Mouse (Mus musculus): ENCODE data around the gene Il22ra1. TPM values are rescaled to one million over a fixed set of nuclear protein-coding genes. Genes with fewer than 3 reads are reported as not detected.

Gene Il22ra1
- polyA plus RNA-seq, 1 experiment from 2014 or later = not detected

DNA sequence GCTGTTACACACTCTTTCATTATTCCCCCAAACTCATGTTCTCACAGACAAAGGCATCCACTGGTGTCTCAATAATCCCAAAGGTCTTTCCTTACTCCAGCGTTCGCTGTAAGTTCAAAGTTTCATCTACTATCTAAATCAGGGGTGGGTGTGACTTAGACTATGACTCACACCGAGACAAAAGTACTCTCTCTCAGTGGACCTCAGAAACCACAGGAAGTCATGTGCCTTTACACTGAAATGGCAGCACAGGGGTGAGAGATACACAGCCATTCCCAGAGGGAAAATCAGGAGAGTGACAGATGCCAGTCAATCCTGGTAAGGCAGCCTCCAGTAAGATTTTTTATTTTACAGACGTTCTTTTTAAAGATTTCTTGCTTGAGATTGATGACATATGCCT is 35.1 kb upstream of the Il22ra1 start:
- Histone ChIP-seq H3K4me3 (ENCODE audit: low read depth, low read length) (no peak overlapping the region), H3K9ac (ENCODE audit: low read length) (no peak overlapping the region), H3K4me1 (ENCODE audit: control insufficient read depth, insufficient read depth, low read length) (no peaks in the 10 kb centered on the region), H3K27me3 (replicated peaks; ENCODE audit: control insufficient read depth, insufficient read depth, low read length) (peaks cover 9% of the 10 kb centered on the region; the same call in 1 of the 2 replicates), H3K36me3 (ENCODE audit: control insufficient read depth, insufficient read depth, low read length) (no peaks in the 10 kb centered on the region), H3K4me2 (ENCODE audit: low read length) (no peak overlapping the region), H3K27ac (ENCODE audit: low read depth, low read length) (no peak overlapping the region), H3K9me3 (replicated peaks; ENCODE audit: control insufficient read depth, low read length) (no peaks in the 10 kb centered on the region)
- no peak for DNase-seq (ENCODE audit: low spot score)
- no peak for ATAC-seq
- WGBS = 87% methylated on average over 4 of the region's 4 CpGs

- Histone ChIP-seq H3K4me2 (ENCODE audit: low read length) (no peak overlapping the region), H3K27me3 (replicated peaks; ENCODE audit: control insufficient read depth, insufficient read depth, low read length) (no peaks in the 10 kb centered on the region), H3K36me3 (ENCODE audit: control insufficient read depth, insufficient read depth, low read length) (no peaks in the 10 kb centered on the region), H3K27ac (ENCODE audit: low read depth, low read length) (no peak overlapping the region), H3K4me1 (ENCODE audit: control insufficient read depth, insufficient read depth, low read length) (no peaks in the 10 kb centered on the region), H3K9me3 (replicated peaks; ENCODE audit: control insufficient read depth, low read length) (no peaks in the 10 kb centered on the region), H3K9ac (ENCODE audit: low read length) (no peak overlapping the region), H3K4me3 (ENCODE audit: low read depth, low read length) (no peak overlapping the region)
- DNase-seq (ENCODE audit: low spot score) (no peak), ATAC-seq (no peak)
- 81% methylated on average over 7 of the region's 7 CpGs for WGBS
Measured at GRCm38 (mm10) chr4:135698498-135698897, 29.5 kb upstream of the Il22ra1 start.

DNA sequence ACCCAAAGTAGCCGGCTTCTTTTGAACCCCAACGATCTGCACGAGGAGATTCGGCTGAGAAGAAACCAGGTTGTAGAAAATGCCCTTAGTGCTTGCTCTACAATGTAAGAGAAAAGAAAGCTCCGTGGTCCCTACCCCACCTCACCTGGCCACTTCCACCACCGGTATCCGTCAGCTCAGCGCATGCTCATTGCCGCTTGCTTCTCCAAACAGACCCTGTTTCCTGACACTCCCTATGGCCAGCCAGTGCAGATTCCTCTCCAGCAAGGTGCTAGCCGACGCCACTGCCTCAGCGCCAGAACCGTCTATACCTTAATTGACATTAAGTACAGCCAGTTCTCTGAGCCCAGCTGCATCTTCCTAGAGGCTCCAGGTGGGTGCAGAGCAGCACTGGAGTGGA is 24.5 kb upstream of the Il22ra1 start:
- ATAC-seq = no peak
- Histone ChIP-seq H3K4me1 (ENCODE audit: control insufficient read depth, insufficient read depth, low read length) (no peaks in the 10 kb centered on the region), H3K4me3 (ENCODE audit: low read depth, low read length) (no peak overlapping the region), H3K27ac (ENCODE audit: low read depth, low read length) (no peak overlapping the region), H3K27me3 (replicated peaks; ENCODE audit: control insufficient read depth, insufficient read depth, low read length) (no peaks in the 10 kb centered on the region), H3K9ac (ENCODE audit: low read length) (no peak overlapping the region), H3K4me2 (ENCODE audit: low read length) (no peak overlapping the region), H3K9me3 (replicated peaks; ENCODE audit: control insufficient read depth, low read length) (no peaks in the 10 kb centered on the region), H3K36me3 (ENCODE audit: control insufficient read depth, insufficient read depth, low read length) (no peaks in the 10 kb centered on the region)
- DNase-seq (ENCODE audit: low spot score) = no peak
- WGBS = 82% methylated on average over 13 of the region's 13 CpGs

DNA sequence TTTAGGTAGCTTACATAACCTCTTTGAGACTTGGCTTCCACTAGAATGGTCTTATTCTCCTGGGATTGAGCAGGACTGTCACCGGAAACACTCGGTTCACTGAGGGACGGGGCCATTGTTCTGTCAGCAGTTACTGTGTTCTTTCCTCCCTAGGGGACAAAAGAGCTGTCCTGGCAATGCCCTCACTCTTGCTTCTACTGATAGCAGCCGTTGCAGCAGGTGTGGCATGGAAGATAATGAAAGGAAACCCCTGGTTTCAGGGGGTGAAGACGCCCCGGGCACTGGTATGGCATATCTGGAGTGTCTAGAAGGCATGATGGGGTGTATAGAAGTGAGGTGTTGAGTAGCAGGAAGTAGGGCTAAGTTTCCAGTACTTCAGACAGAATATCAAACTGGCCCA is 24.0 kb upstream of the Il22ra1 start:
- ATAC-seq (no peak), DNase-seq (ENCODE audit: low spot score) (no peak)
- H3K27me3 ChIP-seq (replicated peaks; ENCODE audit: control insufficient read depth, insufficient read depth, low read length) = no peaks in the 10 kb centered on the region
- no peaks in the 10 kb centered on the region for H3K36me3 ChIP-seq (ENCODE audit: control insufficient read depth, insufficient read depth, low read length)
- no peak overlapping the region for H3K4me3 ChIP-seq (ENCODE audit: low read depth, low read length)
- 40% methylated on average over 6 of the region's 6 CpGs for WGBS
- H3K9me3 ChIP-seq (replicated peaks; ENCODE audit: control insufficient read depth, low read length) = no peaks in the 10 kb centered on the region
- H3K4me2 ChIP-seq (ENCODE audit: low read length) = no peak overlapping the region
- no peak overlapping the region for H3K27ac ChIP-seq (ENCODE audit: low read depth, low read length)
- H3K9ac ChIP-seq (ENCODE audit: low read length) = no peak overlapping the region
- no peaks in the 10 kb centered on the region for H3K4me1 ChIP-seq (ENCODE audit: control insufficient read depth, insufficient read depth, low read length)

DNA sequence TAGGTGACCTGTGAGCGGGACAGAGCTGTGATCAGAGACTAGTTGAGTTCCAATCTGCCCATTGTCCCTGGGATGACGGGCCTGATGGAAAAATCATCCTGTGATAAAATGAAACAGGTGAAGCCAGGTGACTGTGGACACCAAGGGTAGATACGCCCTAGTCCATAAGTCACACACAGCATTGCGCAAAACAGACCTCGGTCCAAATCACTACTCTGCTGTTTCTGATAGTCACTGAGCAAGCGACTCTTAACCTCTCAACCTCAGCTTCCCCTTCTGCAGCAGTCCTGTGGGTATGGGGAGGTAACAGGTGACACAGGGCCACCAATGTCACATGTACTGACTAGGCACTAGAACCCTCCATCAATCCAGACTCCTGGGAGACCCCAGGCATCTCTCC is 21.9 kb upstream of the Il22ra1 start:
- H3K27me3 ChIP-seq (replicated peaks; ENCODE audit: control insufficient read depth, insufficient read depth, low read length) = no peaks in the 10 kb centered on the region
- WGBS = 91% methylated on average over 6 of the region's 6 CpGs
- no peak for ATAC-seq
- H3K9ac ChIP-seq (ENCODE audit: low read length) = no peak overlapping the region
- H3K36me3 ChIP-seq (ENCODE audit: control insufficient read depth, insufficient read depth, low read length) = no peaks in the 10 kb centered on the region
- DNase-seq (ENCODE audit: low spot score) = no peak
- no peak overlapping the region for H3K27ac ChIP-seq (ENCODE audit: low read depth, low read length)
- H3K4me1 ChIP-seq (ENCODE audit: control insufficient read depth, insufficient read depth, low read length) = no peaks in the 10 kb centered on the region
- no peak overlapping the region for H3K4me2 ChIP-seq (ENCODE audit: low read length)
- no peaks in the 10 kb centered on the region for H3K9me3 ChIP-seq (replicated peaks; ENCODE audit: control insufficient read depth, low read length)
- H3K4me3 ChIP-seq (ENCODE audit: low read depth, low read length) = no peak overlapping the region

GRCm38 (mm10) chr4:135709072-135709564 is 18.9 kb upstream of the Il22ra1 start:
- ATAC-seq (peak; percentile 40; the same call in 1 of the 2 replicates), DNase-seq (ENCODE audit: low spot score) (peak; percentile 68)
- 13% methylated on average over 8 of the region's 8 CpGs for whole genome bisulfite sequencing
- H3K9me3 ChIP-seq (replicated peaks; ENCODE audit: control insufficient read depth, low read length) = no peaks in the 10 kb centered on the region
- no peak overlapping the region for H3K9ac ChIP-seq (ENCODE audit: low read length)
- H3K27ac ChIP-seq (ENCODE audit: low read depth, low read length) = no peak overlapping the region
- H3K4me1 ChIP-seq (ENCODE audit: control insufficient read depth, insufficient read depth, low read length) = no peaks in the 10 kb centered on the region
- no peaks in the 10 kb centered on the region for H3K36me3 ChIP-seq (ENCODE audit: control insufficient read depth, insufficient read depth, low read length)
- H3K4me2 ChIP-seq (ENCODE audit: low read length) = peak overlapping the region; percentile 37
- H3K27me3 ChIP-seq (replicated peaks; ENCODE audit: control insufficient read depth, insufficient read depth, low read length) = no peaks in the 10 kb centered on the region
- H3K4me3 ChIP-seq (ENCODE audit: low read depth, low read length) = no peak overlapping the region

GRCm38 (mm10) chr4:135709621-135710020 is 18.4 kb upstream of the Il22ra1 start:
- no peak overlapping the region for H3K4me2 ChIP-seq (ENCODE audit: low read length)
- ATAC-seq (no peak), DNase-seq (ENCODE audit: low spot score) (no peak)
- WGBS = 77% methylated on average over 11 of the region's 11 CpGs
- no peaks in the 10 kb centered on the region for H3K27me3 ChIP-seq (replicated peaks; ENCODE audit: control insufficient read depth, insufficient read depth, low read length)
- no peaks in the 10 kb centered on the region for H3K9me3 ChIP-seq (replicated peaks; ENCODE audit: control insufficient read depth, low read length)
- H3K36me3 ChIP-seq (ENCODE audit: control insufficient read depth, insufficient read depth, low read length) = no peaks in the 10 kb centered on the region
- H3K9ac ChIP-seq (ENCODE audit: low read length) = no peak overlapping the region
- H3K27ac ChIP-seq (ENCODE audit: low read depth, low read length) = no peak overlapping the region
- H3K4me3 ChIP-seq (ENCODE audit: low read depth, low read length) = no peak overlapping the region
- no peaks in the 10 kb centered on the region for H3K4me1 ChIP-seq (ENCODE audit: control insufficient read depth, insufficient read depth, low read length)

DNA sequence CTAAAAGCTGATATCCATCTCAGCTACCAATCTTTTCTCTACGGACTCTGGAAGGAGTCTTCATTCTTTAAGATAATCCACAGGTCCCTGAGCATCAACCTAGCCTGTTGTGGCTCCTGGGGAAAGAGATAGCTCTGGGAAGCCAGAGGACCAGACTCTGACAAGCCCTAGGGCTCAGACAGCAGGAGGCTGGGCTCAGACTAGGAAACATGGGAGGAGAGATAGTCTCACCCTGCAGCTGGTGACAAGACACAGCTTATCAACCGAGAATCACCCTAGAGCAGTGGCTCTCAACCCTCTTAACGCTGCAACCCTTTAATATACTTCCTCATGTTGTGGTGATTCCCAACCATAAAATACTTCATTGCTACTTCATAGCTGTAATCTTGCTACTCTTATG is 17.6 kb upstream of the Il22ra1 start:
- Histone ChIP-seq H3K9me3 (replicated peaks; ENCODE audit: control insufficient read depth, low read length) (no peaks in the 10 kb centered on the region), H3K4me3 (ENCODE audit: low read depth, low read length) (no peak overlapping the region), H3K4me1 (ENCODE audit: control insufficient read depth, insufficient read depth, low read length) (no peaks in the 10 kb centered on the region), H3K4me2 (ENCODE audit: low read length) (no peak overlapping the region), H3K36me3 (ENCODE audit: control insufficient read depth, insufficient read depth, low read length) (no peaks in the 10 kb centered on the region), H3K9ac (ENCODE audit: low read length) (no peak overlapping the region), H3K27ac (ENCODE audit: low read depth, low read length) (no peak overlapping the region), H3K27me3 (replicated peaks; ENCODE audit: control insufficient read depth, insufficient read depth, low read length) (no peaks in the 10 kb centered on the region)
- DNase-seq (ENCODE audit: low spot score) (no peak), ATAC-seq (no peak)
- 88% methylated on average over 3 of the region's 3 CpGs for WGBS

GRCm38 (mm10) chr4:135714776-135715175 is 13.2 kb upstream of the Il22ra1 start:
- no peaks in the 10 kb centered on the region for H3K9me3 ChIP-seq (replicated peaks; ENCODE audit: control insufficient read depth, low read length)
- no peak overlapping the region for H3K27ac ChIP-seq (ENCODE audit: low read depth, low read length)
- DNase-seq (ENCODE audit: low spot score) (no peak), ATAC-seq (no peak)
- H3K4me2 ChIP-seq (ENCODE audit: low read length) = no peak overlapping the region
- no peaks in the 10 kb centered on the region for H3K27me3 ChIP-seq (replicated peaks; ENCODE audit: control insufficient read depth, insufficient read depth, low read length)
- H3K9ac ChIP-seq (ENCODE audit: low read length) = no peak overlapping the region
- no peaks in the 10 kb centered on the region for H3K4me1 ChIP-seq (ENCODE audit: control insufficient read depth, insufficient read depth, low read length)
- H3K36me3 ChIP-seq (ENCODE audit: control insufficient read depth, insufficient read depth, low read length) = no peaks in the 10 kb centered on the region
- 92% methylated on average over 8 of the region's 8 CpGs for WGBS
- no peak overlapping the region for H3K4me3 ChIP-seq (ENCODE audit: low read depth, low read length)
